Mouse (Mus musculus) ES-CJ7 (cell line): ENCODE data around the gene Car10.
"Not testable (repeated sequence)": the region's sequence is repeated elsewhere in the genome, so short reads cannot be mapped to it uniquely, and the experiment has no call there.

Experiments
- DNase-seq: peaks from one replicate; pipeline ENCODE4 v3.0.0; 2011; ENCODE audit warnings: low read depth, low spot score

Gene Car10

GRCm38 (mm10) chr11:93393371-93393770 is 295.5 kb downstream of the Car10 start:
- not testable (repeated sequence) for DNase-seq

GRCm38 (mm10) chr11:93396356-93396755 is 298.5 kb downstream of the Car10 start:
- DNase-seq, result no peak

- not testable (repeated sequence) for DNase-seq
These were observed 303.3 kb downstream of the Car10 start for GRCm38 (mm10) chr11:93401167-93401566.

- DNase-seq, result no peak
These were observed 310.2 kb downstream of the Car10 start for GRCm38 (mm10) chr11:93407981-93408380.

- no peak for DNase-seq
These were observed 333.7 kb downstream of the Car10 start for GRCm38 (mm10) chr11:93431482-93431881.

- DNase-seq, result no peak
These were observed 337.4 kb downstream of the Car10 start for GRCm38 (mm10) chr11:93434997-93435915.

GRCm38 (mm10) chr11:93436892-93437291 is 339.1 kb downstream of the Car10 start:
- no peak for DNase-seq

GRCm38 (mm10) chr11:93440466-93440865 is 342.6 kb downstream of the Car10 start:
- no peak for DNase-seq

- DNase-seq, result no peak
These were observed 345.9 kb downstream of the Car10 start for GRCm38 (mm10) chr11:93443777-93444176.

GRCm38 (mm10) chr11:93444741-93445140 is 346.9 kb downstream of the Car10 start:
- DNase-seq, result no peak

GRCm38 (mm10) chr11:93447566-93447965 is 349.7 kb downstream of the Car10 start:
- DNase-seq, result no peak

GRCm38 (mm10) chr11:93448290-93449256 is 350.7 kb downstream of the Car10 start:
- no peak for DNase-seq

GRCm38 (mm10) chr11:93450535-93450934 is 352.7 kb downstream of the Car10 start:
- no peak for DNase-seq

GRCm38 (mm10) chr11:93466221-93466620 is 368.4 kb downstream of the Car10 start:
- no peak for DNase-seq

- no peak for DNase-seq
These were observed 369.9 kb downstream of the Car10 start for GRCm38 (mm10) chr11:93467711-93468110.

GRCm38 (mm10) chr11:93470771-93471170 is 372.9 kb downstream of the Car10 start:
- no peak for DNase-seq

- DNase-seq, result peak; percentile 77
These were observed 373.8 kb downstream of the Car10 start for GRCm38 (mm10) chr11:93471573-93472179.

- no peak for DNase-seq
These were observed 386.8 kb downstream of the Car10 start for GRCm38 (mm10) chr11:93484661-93485060.

GRCm38 (mm10) chr11:93487021-93487420 is 389.2 kb downstream of the Car10 start:
- DNase-seq, result no peak

GRCm38 (mm10) chr11:93487913-93488604 is 390.2 kb downstream of the Car10 start:
- DNase-seq, result no peak

GRCm38 (mm10) chr11:93490211-93490820 is 392.5 kb downstream of the Car10 start:
- DNase-seq, result no peak
